Mouse (Mus musculus) central nervous system, embryonic 14 days (tissue): ENCODE data around the gene Zfp42. TPM values are rescaled to one million over a fixed set of nuclear protein-coding genes. Genes with fewer than 3 reads are reported as not detected.

ENCODE experiments used
- polyA plus RNA-seq: library from polyadenylated mRNA; depleted of rRNA; stranded (reverse); fragments of >200 nt; gene quantifications from 2 replicates; pipeline ENCODE4 v1.2.3, GENCODE M21; 2012; rRNA removed

The Zfp42 gene
- polyA plus RNA-seq, result not detected in 2 replicates

GRCm38 (mm10) chr8:43306896-43307295, at the start of gene Zfp42:
Gene Zfp42, minus strand, starts transcription at chr8:43306980.

Other genes starting within 250 kb of the Zfp42 start
- gene Triml1, start 165.5 kb downstream of the Zfp42 start, polyA plus RNA-seq, result not detected in 2 replicates
- gene Triml2, start 126.4 kb downstream of the Zfp42 start, polyA plus RNA-seq, result not detected in 2 replicates
- not detected in 2 replicates for gene Adam26b, start 221.1 kb upstream of the Zfp42 start, polyA plus RNA-seq